Mouse (Mus musculus) central nervous system, embryonic 11.5 days (tissue): Measurements from ENCODE around the gene Olfr1466. TPM values are rescaled to one million over a fixed set of nuclear protein-coding genes. Genes with fewer than 3 reads are reported as not detected.

Experiments used
- polyA plus RNA-seq: library from polyadenylated mRNA; depleted of rRNA; stranded (reverse); fragments of >200 nt; gene quantifications from 2 replicates; pipeline ENCODE4 v1.2.3, GENCODE M21; 2012; rRNA removed

Gene Olfr1466
- polyA plus RNA-seq, result not detected in 2 replicates

GRCm38 (mm10) chr19:13338562-13338961 is at the start of gene Olfr1466:
Olfr1466 (plus strand) TSS chr19:13338862.

DNA sequence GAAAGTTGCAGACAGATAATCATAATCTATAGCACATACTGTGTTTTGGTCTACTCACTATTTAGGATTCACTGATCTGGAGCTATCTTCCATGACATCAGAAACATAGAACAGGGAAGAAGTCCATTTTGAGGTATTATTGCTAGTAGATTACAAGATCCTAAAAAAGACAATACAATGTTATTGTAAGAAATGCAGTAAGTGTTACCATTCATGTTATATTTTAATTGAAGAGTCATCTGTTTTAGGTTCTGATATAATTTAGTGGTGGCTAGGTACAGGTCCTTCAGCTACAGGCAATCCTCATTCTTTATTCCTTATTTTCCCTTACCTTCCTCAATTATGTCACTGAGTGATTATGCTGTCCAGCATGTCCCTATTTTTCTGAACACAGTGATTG is 23.2 kb upstream of the Olfr1466 start, which contains the start of gene Olfr1465:
TSS of gene Olfr1465 (minus strand) at position 101 of the 400 bp plus-strand sequence.

DNA sequence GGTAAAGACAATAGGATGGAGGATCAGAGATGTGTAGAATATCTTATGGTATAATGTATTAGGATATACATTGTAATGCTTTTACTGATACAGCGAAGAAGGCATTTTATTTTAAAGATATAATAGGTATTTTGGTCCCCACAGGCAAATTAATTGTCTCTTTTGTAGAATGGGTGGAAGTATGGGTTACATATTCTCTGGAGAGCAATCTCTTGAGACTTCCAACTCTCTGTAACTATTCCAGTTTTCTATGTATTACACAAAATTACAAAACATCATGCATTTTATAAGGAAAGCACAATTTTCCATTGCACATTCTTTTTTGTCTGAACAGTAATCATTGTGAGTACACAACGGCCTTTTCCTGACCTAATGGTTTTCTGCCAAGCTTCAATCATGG is 23.3 kb downstream of the Olfr1466 start, which contains the start of gene Olfr1467:
TSS of gene Olfr1467 (plus strand) at position 301 of the 400 bp plus-strand sequence.

Other genes starting within 250 kb of the Olfr1466 start
- gene Olfr1457, start 241.0 kb upstream of the Olfr1466 start, polyA plus RNA-seq, result not detected in 2 replicates
- gene Olfr1458, start 232.1 kb upstream of the Olfr1466 start, polyA plus RNA-seq, result not detected in 2 replicates
- not detected in 2 replicates for gene Olfr1459, start 189.3 kb upstream of the Olfr1466 start, polyA plus RNA-seq
- not detected in 2 replicates for gene Olfr1461, start 175.9 kb upstream of the Olfr1466 start, polyA plus RNA-seq
- not detected in 2 replicates for gene Olfr1462, start 153.1 kb upstream of the Olfr1466 start, polyA plus RNA-seq
- not detected in 2 replicates for gene Olfr1463, start 107.5 kb upstream of the Olfr1466 start, polyA plus RNA-seq
- gene Olfr1465, start 23.3 kb upstream of the Olfr1466 start, polyA plus RNA-seq, result not detected in 2 replicates
- not detected in 2 replicates for gene Olfr1467, start 23.4 kb downstream of the Olfr1466 start, polyA plus RNA-seq
- not detected in 2 replicates for gene Olfr1469, start 69.0 kb downstream of the Olfr1466 start, polyA plus RNA-seq
- not detected in 2 replicates for gene Olfr1471, start 104.5 kb downstream of the Olfr1466 start, polyA plus RNA-seq
- not detected in 2 replicates for gene Olfr1472, start 117.2 kb downstream of the Olfr1466 start, polyA plus RNA-seq
- gene Olfr1474, start 130.7 kb downstream of the Olfr1466 start, polyA plus RNA-seq, result not detected in 2 replicates
- gene Olfr1475, start 141.3 kb downstream of the Olfr1466 start, polyA plus RNA-seq, result not detected in 2 replicates
- gene Olfr1477, start 161.7 kb downstream of the Olfr1466 start, polyA plus RNA-seq, result not detected in 2 replicates
- gene Olfr1480, start 189.1 kb downstream of the Olfr1466 start, polyA plus RNA-seq, result not detected in 2 replicates
- not detected in 2 replicates for gene Olfr1484, start 244.6 kb downstream of the Olfr1466 start, polyA plus RNA-seq